Mouse (Mus musculus) kidney, adult 8-10 months (tissue): ENCODE measurements at regions not wholly inside any gene's neighbourhood (a gene's known extent, or its start where the extent isn't known, plus 50 kb on each side); places are given as distances from the start of the nearest gene placed in this dataset.
"Not testable (repeated sequence)": the region's sequence is repeated elsewhere in the genome, so short reads cannot be mapped to it uniquely, and the experiment has no call there.

Source experiments
- DNase-seq, 2 experiments: peaks; one replicate each; pipeline ENCODE4 v3.0.0; 2022

- no peak for DNase-seq
Observed at GRCm38 (mm10) chr3:155662280-155662679, 569.0 kb downstream of the Lrriq3 start.

GRCm38 (mm10) chr3:155672558-155672957 lies 579.3 kb downstream of the Lrriq3 start:
- no peak for DNase-seq

- DNase-seq, result no peak
Observed at GRCm38 (mm10) chr3:155680200-155680599, 587.0 kb downstream of the Lrriq3 start.

GRCm38 (mm10) chr3:155682921-155683813 lies 589.9 kb downstream of the Lrriq3 start:
- DNase-seq, result peak in 1 of 2 experiments; percentile 2

GRCm38 (mm10) chr3:155688358-155688757 lies 595.1 kb downstream of the Lrriq3 start:
- DNase-seq, result no peak

GRCm38 (mm10) chr3:155723011-155723510 lies 629.8 kb downstream of the Lrriq3 start:
- DNase-seq, result no peak

GRCm38 (mm10) chr3:155742421-155742820 lies 649.2 kb downstream of the Lrriq3 start:
- no peak for DNase-seq

GRCm38 (mm10) chr3:155746601-155747000 lies 653.4 kb downstream of the Lrriq3 start:
- DNase-seq, result not testable (repeated sequence)

GRCm38 (mm10) chr3:155747511-155747910 lies 654.3 kb downstream of the Lrriq3 start:
- no peak for DNase-seq

- no peak for DNase-seq
Observed at GRCm38 (mm10) chr3:155757285-155757684, 664.1 kb downstream of the Lrriq3 start.

- no peak for DNase-seq
Observed at GRCm38 (mm10) chr3:155776019-155776418, 682.8 kb downstream of the Lrriq3 start.

- DNase-seq, result no peak
Observed at GRCm38 (mm10) chr3:155777025-155777424, 683.8 kb downstream of the Lrriq3 start.

GRCm38 (mm10) chr3:155815693-155816092 lies 722.5 kb downstream of the Lrriq3 start:
- no peak for DNase-seq

GRCm38 (mm10) chr3:155824863-155825262 lies 731.6 kb downstream of the Lrriq3 start:
- DNase-seq, result no peak

- DNase-seq, result no peak
Observed at GRCm38 (mm10) chr3:155866286-155866685, 695.3 kb upstream of the Negr1 start.

GRCm38 (mm10) chr3:155875696-155876095 lies 685.9 kb upstream of the Negr1 start:
- DNase-seq, result no peak

GRCm38 (mm10) chr3:155878401-155878800 lies 683.2 kb upstream of the Negr1 start:
- DNase-seq, result no peak

- no peak for DNase-seq
Observed at GRCm38 (mm10) chr3:155880722-155881121, 680.9 kb upstream of the Negr1 start.

GRCm38 (mm10) chr3:155915981-155916380 lies 645.6 kb upstream of the Negr1 start:
- no peak for DNase-seq

- no peak for DNase-seq
Observed at GRCm38 (mm10) chr3:155942896-155943295, 618.7 kb upstream of the Negr1 start.

GRCm38 (mm10) chr3:155944042-155944735 lies 617.4 kb upstream of the Negr1 start:
- DNase-seq, result no peak

- no peak for DNase-seq
Observed at GRCm38 (mm10) chr3:155945188-155945587, 616.4 kb upstream of the Negr1 start.

- not testable (repeated sequence) for DNase-seq
Observed at GRCm38 (mm10) chr3:155962496-155962895, 599.1 kb upstream of the Negr1 start.

GRCm38 (mm10) chr3:155979636-155980035 lies 582.0 kb upstream of the Negr1 start:
- no peak for DNase-seq
